Mouse (Mus musculus) thymus, adult 2 months (tissue): ENCODE measurements around the gene Zap70.

ENCODE experiments used
- CTCF ChIP-seq: fragments of 200-500 bp; IDR thresholded peaks from 2 replicates; pipeline ENCODE4 v1.5.1; 2012; ENCODE audit warnings: mild to moderate bottlenecking, control low read depth, low read length, moderate library complexity, borderline replicate concordance; ENCODE audit not compliant: control insufficient read depth, poor library complexity, insufficient read depth; ENCODE audit errors: extremely low read depth
- POLR2A ChIP-seq: fragments of 200-500 bp; IDR thresholded peaks from 2 replicates; pipeline ENCODE4 v1.6.1; 2012; ENCODE audit warnings: mild to moderate bottlenecking, low read length, control low read depth, moderate library complexity; ENCODE audit not compliant: control insufficient read depth, poor library complexity, insufficient read depth; ENCODE audit errors: extremely low read depth

- no peak for TF ChIP-seq POLR2A
- no peak for TF ChIP-seq CTCF
Observed at GRCm38 (mm10) chr1:36723146-36724056, 38.2 kb upstream of the Zap70 start.
